Mouse (Mus musculus) heart, embryonic 10.5 days (tissue): ENCODE results near the gene Arhgap4. TPM values are rescaled to one million over a fixed set of nuclear protein-coding genes. Genes with fewer than 3 reads are reported as not detected.

ENCODE experiments used
- DNase-seq: peaks from one replicate; pipeline ENCODE4 v3.0.0-alpha.2; 2017; ENCODE audit warnings: low spot score
- H3K27ac ChIP-seq: fragments of 300-500 bp; sonication (generic); 2 replicates; pipeline ENCODE4 v1.5.1; 2016; ENCODE audit warnings: mild to moderate bottlenecking
- H3K27me3 ChIP-seq: fragments of 300-500 bp; sonication (generic); 2 replicates; pipeline ENCODE4 v1.6.1; 2016; ENCODE audit warnings: mild to moderate bottlenecking; ENCODE audit not compliant: poor library complexity, insufficient read depth, severe bottlenecking
- H3K36me3 ChIP-seq: fragments of 300-500 bp; sonication (generic); 2 replicates; pipeline ENCODE4 v1.6.1; 2016; ENCODE audit warnings: mild to moderate bottlenecking, moderate library complexity
- H3K4me1 ChIP-seq: fragments of 300-500 bp; sonication (generic); 2 replicates; pipeline ENCODE4 v1.6.1; 2016; ENCODE audit warnings: mild to moderate bottlenecking
- H3K4me3 ChIP-seq: fragments of 300-500 bp; sonication (generic); 2 replicates; pipeline ENCODE4 v1.5.1; 2016; ENCODE audit warnings: mild to moderate bottlenecking, moderate library complexity
- H3K9me3 ChIP-seq: fragments of 300-500 bp; sonication (generic); 2 replicates; pipeline ENCODE4 v1.6.1; 2016; ENCODE audit warnings: mild to moderate bottlenecking, moderate library complexity
- WGBS: fragments of 180-500 bp; shearing (Covaris S2); methylation state at CpG from one replicate; pipeline ENCODE4 v1.1.7; 2016; 5-methylcytosine and 5-hydroxymethylcytosine counted together
- polyA plus RNA-seq: library from polyadenylated mRNA; unstranded; fragments of >200 nt; fragmentation: Nextera tagmentation; extraction: Ambion mirVana; gene quantifications from 2 replicates; pipeline ENCODE4 v1.2.1, GENCODE M21; 2016

Arhgap4 gene
- polyA plus RNA-seq, 1 experiment from 2014 or later: 3.0 TPM

DNA sequence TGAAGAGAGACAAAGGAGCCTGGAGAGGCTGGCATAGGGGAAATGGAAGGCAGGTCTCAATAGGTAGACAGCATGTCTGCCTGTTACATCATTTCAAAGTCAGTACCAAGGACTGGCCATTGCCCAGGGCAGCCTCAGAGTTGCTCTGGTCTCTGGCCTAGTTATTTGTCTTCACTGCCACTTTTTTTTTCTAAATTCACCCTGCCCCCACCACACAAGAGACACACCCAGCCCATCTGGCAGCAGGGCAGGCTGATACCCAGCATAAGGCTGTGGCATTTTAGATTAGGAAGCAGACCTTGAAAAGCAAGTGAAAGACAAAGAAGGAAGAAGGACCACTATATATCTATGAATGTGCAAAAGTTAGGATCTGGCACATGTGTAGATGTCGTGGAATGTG lies 53.8 kb downstream of the Arhgap4 start:
- H3K9me3 ChIP-seq: no peaks in the 10 kb centered on the region
- no peak overlapping the region for H3K4me3 ChIP-seq
- 41% methylated on average over 1 of the region's 1 CpGs for WGBS
- H3K27ac ChIP-seq: no peak overlapping the region
- no peak for DNase-seq
- H3K27me3 ChIP-seq: peaks cover 4% of the 10 kb centered on the region; the same call in 1 of the 2 replicates
- no peaks in the 10 kb centered on the region for H3K36me3 ChIP-seq
- no peaks in the 10 kb centered on the region for H3K4me1 ChIP-seq

DNA sequence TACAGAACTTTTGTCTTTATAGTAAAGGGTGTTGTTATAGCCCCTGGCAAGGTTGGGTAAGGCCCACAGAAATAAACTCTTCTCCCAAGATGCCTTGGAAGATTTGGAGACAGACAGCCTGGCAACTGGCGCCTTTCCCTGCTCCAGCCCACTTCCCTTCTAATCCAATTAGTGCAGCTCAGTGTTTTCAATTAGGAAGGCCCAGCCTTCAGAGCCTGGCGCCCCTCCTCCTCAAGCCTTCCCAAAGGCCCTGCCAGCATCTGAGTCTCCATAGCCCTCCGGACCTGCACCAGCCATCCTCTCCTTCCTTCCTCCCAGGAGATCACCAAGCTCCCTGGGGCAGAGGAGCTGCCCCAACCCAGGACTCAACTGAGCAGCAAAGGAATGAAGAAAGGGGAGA lies 54.4 kb downstream of the Arhgap4 start:
- 29% methylated on average over 3 of the region's 3 CpGs for WGBS
- Histone ChIP-seq H3K9me3 (no peaks in the 10 kb centered on the region), H3K4me1 (no peaks in the 10 kb centered on the region), H3K36me3 (no peaks in the 10 kb centered on the region), H3K4me3 (no peak overlapping the region), H3K27ac (no peak overlapping the region), H3K27me3 (peaks cover 5% of the 10 kb centered on the region; the same call in 1 of the 2 replicates)
- DNase-seq: no peak

DNA sequence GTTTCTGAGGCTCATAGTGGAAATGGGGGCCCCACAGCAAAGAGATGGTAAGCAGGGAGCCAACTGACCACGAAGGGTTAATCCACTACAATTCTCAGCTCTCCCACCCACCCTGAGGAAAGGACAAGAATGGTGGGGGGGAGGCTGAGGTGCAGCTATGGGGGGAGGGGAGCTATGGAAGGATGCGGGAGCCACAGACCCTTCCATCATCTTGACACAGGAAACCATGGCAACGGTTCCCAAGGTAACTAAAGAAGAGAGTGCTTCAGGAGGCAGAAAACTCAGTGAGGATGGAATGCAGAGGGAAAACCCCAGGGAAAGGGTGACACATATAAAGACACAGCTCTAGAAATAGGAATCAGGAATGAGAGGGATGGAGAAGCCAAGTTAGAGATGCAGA lies 57.0 kb downstream of the Arhgap4 start:
- Histone ChIP-seq H3K27me3 (peaks cover 10% of the 10 kb centered on the region; the same call in 1 of the 2 replicates), H3K27ac (no peak overlapping the region), H3K9me3 (no peaks in the 10 kb centered on the region), H3K4me3 (no peak overlapping the region), H3K36me3 (no peaks in the 10 kb centered on the region), H3K4me1 (no peaks in the 10 kb centered on the region)
- DNase-seq: no peak
- 59% methylated on average over 3 of the region's 3 CpGs for WGBS

DNA sequence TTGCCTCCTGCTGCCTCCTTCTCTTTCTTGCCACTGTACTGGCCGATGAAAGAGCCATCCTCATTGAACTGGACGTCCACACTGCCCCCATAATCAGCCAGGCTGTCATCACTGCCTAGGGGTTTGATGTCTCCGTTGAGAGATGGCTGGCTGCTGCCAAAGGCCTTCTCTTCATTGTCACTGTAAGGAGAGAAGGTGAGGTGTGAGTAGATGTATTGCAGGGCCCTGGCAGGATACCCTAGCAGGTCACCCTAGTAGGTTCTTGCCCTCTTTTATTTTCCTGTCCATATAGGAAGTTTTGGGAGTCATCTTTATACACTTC lies 66.6 kb downstream of the Arhgap4 start:
- Histone ChIP-seq H3K27me3 (peaks cover 7% of the 10 kb centered on the region; the same call in 1 of the 2 replicates), H3K36me3 (no peaks in the 10 kb centered on the region), H3K27ac (no peak overlapping the region), H3K9me3 (no peaks in the 10 kb centered on the region), H3K4me1 (peaks cover 8% of the 10 kb centered on the region), H3K4me3 (no peak overlapping the region)
- WGBS: 37% methylated on average over 3 of the region's 3 CpGs
- DNase-seq: no peak

DNA sequence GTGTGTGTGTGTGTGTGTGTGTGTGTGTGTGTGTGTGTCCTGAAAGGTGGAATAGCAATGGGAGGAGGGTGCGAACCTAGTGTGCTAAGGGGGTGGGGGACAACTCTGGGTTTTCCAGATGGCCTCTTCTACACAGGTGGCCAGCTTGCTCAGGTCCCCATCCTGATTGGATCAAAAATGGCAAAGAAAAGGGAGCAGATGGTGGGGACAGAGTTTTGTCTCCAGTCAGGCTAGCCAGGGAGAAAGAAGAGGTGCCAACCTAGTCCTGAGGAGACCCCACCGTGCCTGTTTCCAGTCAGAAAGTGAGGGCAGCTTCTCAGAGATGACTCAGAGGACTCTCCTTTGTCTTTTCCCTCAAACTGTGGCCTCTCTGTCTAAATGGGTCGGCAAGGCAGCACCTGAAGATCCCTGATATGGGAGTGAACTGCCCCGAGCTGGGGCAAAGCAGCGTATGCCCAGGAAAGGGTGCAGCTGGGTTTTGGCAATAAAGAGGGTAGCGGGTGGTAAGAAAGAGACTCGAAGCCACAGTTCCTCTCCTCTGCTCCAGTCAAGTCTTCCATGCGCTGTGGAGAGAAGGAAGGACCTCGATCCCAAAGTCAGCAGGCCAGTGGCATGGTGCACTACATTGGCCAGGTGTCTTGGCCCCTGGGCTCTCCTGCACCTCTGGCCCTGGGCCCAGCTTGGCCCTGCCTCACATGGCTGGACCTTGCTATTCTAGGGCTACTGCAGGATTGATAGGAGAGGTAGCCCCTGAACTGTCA lies 67.2 kb downstream of the Arhgap4 start:
- Histone ChIP-seq H3K27ac (no peak overlapping the region), H3K4me3 (no peak overlapping the region), H3K4me1 (peaks cover 8% of the 10 kb centered on the region), H3K36me3 (no peaks in the 10 kb centered on the region), H3K9me3 (no peaks in the 10 kb centered on the region), H3K27me3 (peaks cover 7% of the 10 kb centered on the region; the same call in 1 of the 2 replicates)
- DNase-seq: no peak
- WGBS: 73% methylated on average over 9 of the region's 9 CpGs

Other genes starting within 250 kb of the Arhgap4 start
- 5.8 and 6.2 TPM in 2 replicates for gene Slc6a8, start 248.7 kb downstream of the Arhgap4 start, polyA plus RNA-seq
- 178 and 211 TPM in 2 replicates for gene Bcap31, start 205.7 kb downstream of the Arhgap4 start, polyA plus RNA-seq
- gene Abcd1, start 205.3 kb downstream of the Arhgap4 start, polyA plus RNA-seq: 9.8 and 11.7 TPM in 2 replicates
- 0.13 and 0.46 TPM in 2 replicates for gene Plxnb3, start 164.8 kb downstream of the Arhgap4 start, polyA plus RNA-seq
- gene Srpk3, start 147.5 kb downstream of the Arhgap4 start, polyA plus RNA-seq: 39.2 and 81.4 TPM in 2 replicates
- 219 and 264 TPM in 2 replicates for gene Idh3g, start 135.0 kb downstream of the Arhgap4 start, polyA plus RNA-seq
- gene Ssr4, start 134.8 kb downstream of the Arhgap4 start, polyA plus RNA-seq: 156 and 158 TPM in 2 replicates
- 0.32 and 0.38 TPM in 2 replicates for gene Pdzd4, start 96.9 kb downstream of the Arhgap4 start, polyA plus RNA-seq
- not detected in 2 replicates for gene Avpr2, start 29.8 kb downstream of the Arhgap4 start, polyA plus RNA-seq
- gene L1cam, start 25.8 kb downstream of the Arhgap4 start, polyA plus RNA-seq: 1.7 and 2.3 TPM in 2 replicates
- 124 and 146 TPM in 2 replicates for gene Naa10, start 74 bp upstream of the Arhgap4 start, polyA plus RNA-seq
- gene Renbp, start 9.0 kb upstream of the Arhgap4 start, polyA plus RNA-seq: 43.1 and 58.2 TPM in 2 replicates
- gene Hcfc1, start 44.5 kb upstream of the Arhgap4 start, polyA plus RNA-seq: 49.5 and 56.8 TPM in 2 replicates
- gene Irak1, start 102.0 kb upstream of the Arhgap4 start, polyA plus RNA-seq: 59.3 and 60.8 TPM in 2 replicates
- gene Opn1mw, start 205.6 kb upstream of the Arhgap4 start, polyA plus RNA-seq: not detected in 2 replicates
- gene Mecp2, start 213.5 kb upstream of the Arhgap4 start, polyA plus RNA-seq: 11.3 and 13.1 TPM in 2 replicates
- gene Tex28, start 246.0 kb upstream of the Arhgap4 start, polyA plus RNA-seq: not detected in 2 replicates